Mouse (Mus musculus): ENCODE measurements around the gene Olfr94.

GRCm38 (mm10) chr17:37196845-37197724 lies 3.7 kb downstream of the Olfr94 start:
- no peak for TF ChIP-seq POLR2A (IDR thresholded peaks at IDR 0.05; ENCODE audit: insufficient read length, low read depth)
- no peak for TF ChIP-seq MYOG (IDR thresholded peaks at IDR 0.05; ENCODE audit: control insufficient read depth in 1 of 3, insufficient read depth in 1 of 3, insufficient read length in 2 of 3, low read depth in 2 of 3)
- no peak for TF ChIP-seq MAX (IDR thresholded peaks at IDR 0.05; ENCODE audit: low read depth)
- TF ChIP-seq USF1 (IDR thresholded peaks at IDR 0.05; ENCODE audit: low read depth), result no peak

Data from myocyte (in vitro differentiated cells).